Mouse (Mus musculus): ENCODE data around the gene Vmn2r57.
"Not testable (repeated sequence)": the region's sequence is repeated elsewhere in the genome, so short reads cannot be mapped to it uniquely, and the experiment has no call there.

Gene Vmn2r57

GRCm38 (mm10) chr7:41448596-41448995 is at the start of gene Vmn2r57:
Gene Vmn2r57, minus strand, starts transcription at chr7:41448696.
- not testable (repeated sequence) for DNase-seq (ENCODE audit: extremely low spot score)

GRCm38 (mm10) chr7:41497871-41498270 is 49.4 kb upstream of the Vmn2r57 start:
- no peak for DNase-seq (ENCODE audit: extremely low spot score)

- peak; percentile 17 for DNase-seq (ENCODE audit: extremely low spot score)
These were observed 3.4 kb upstream of the Vmn2r57 start for GRCm38 (mm10) chr7:41451864-41452263.

- DNase-seq (ENCODE audit: extremely low spot score) = no peak
These were observed 54.4 kb downstream of the Vmn2r57 start for GRCm38 (mm10) chr7:41394130-41394529.

GRCm38 (mm10) chr7:41393048-41393971 is 55.2 kb downstream of the Vmn2r57 start, which contains the start of gene AI987944:
Gene AI987944, minus strand, starts transcription at chr7:41393379.
- peak; percentile 81 for DNase-seq (ENCODE audit: extremely low spot score)

All from embryo, embryonic 9.5 days (tissue).